Mouse (Mus musculus): ENCODE data around the gene Ddo.

GRCm38 (mm10) chr10:40682470-40682869, 52.7 kb downstream of the Ddo start:
- TF ChIP-seq CTCF (IDR thresholded peaks at IDR 0.05; ENCODE audit: borderline replicate concordance, insufficient read depth, low read length) (no peak), POLR2A (IDR thresholded peaks at IDR 0.05; ENCODE audit: low read depth, low read length) (no peak)

All from embryonic fibroblast, embryonic 13.5 days (primary cell).